Mouse (Mus musculus): ENCODE results near the gene Nat8f1. TPM values are rescaled to one million over a fixed set of nuclear protein-coding genes. Genes with fewer than 3 reads are reported as not detected.
"Not testable (repeated sequence)": the region's sequence is repeated elsewhere in the genome, so short reads cannot be mapped to it uniquely, and the experiment has no call there.

The Nat8f1 gene
- total RNA-seq (2014; rRNA removed): 15.8 and 62.8 TPM in 2 replicates
- 20.7 and 20.8 TPM in 2 replicates for polyA plus RNA-seq (2015; fragmentation: Nextera tagmentation; extraction: Ambion mirVana)

DNA sequence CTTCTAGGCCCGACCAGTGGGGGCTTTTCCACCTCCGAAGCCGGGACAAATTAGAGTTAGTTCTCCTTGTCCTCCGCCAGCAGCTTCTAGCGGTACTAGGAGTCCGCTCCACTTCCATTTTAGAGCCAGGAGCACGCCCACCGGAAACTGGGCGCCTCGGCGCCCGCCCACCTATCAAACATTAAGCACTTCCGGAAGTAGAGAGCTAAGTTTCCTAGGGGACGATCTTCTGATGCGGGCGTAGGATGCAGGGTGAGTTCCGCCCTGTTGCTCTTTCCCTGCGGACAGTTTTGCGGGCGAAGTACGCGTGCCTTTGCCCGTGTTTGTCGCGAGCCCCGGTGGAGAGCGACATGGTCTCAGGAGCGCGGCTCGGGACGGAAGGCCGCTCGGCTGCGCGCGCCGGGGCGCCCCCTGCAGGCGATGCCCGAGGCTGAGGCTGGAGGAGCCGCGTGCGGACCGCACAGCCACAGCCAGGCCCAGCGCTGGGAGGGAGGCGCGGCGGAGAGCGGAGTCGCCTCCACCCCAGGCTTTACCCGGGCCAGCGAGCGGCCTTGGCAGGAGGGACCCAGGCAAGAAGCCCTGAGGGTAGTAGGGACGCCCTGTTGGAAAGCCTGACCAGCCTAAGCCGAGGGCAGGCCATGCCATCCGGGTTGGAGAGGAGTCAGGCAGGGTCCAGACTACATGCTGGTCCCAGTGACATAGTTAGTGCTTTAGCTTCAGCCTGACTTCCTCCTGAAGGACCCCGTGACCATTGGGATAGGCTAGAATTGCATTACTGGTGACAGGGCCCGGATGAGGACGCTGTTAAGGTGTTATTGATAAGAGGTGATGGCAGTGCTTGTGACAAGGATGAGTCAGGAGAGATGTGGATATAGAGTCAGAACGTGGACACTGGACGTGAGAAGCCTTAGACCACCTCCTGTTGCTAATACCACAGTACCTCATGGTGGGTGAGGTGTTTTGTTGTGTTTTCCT, at the start of gene Nat8f1:
TSS of gene Nat8f1 (minus strand) at position 149 of the 975 bp plus-strand sequence.
- not testable (repeated sequence) for H3K36me3 ChIP-seq (ENCODE audit: insufficient read depth, low read length); H3K27me3 ChIP-seq (ENCODE audit: insufficient read depth, low read length); H3K9me3 ChIP-seq (ENCODE audit: low read length)
- Histone ChIP-seq H3K4me3 (ENCODE audit: low read length) (peak within 1 kb of the TSS; percentile 64), H3K4me2 (ENCODE audit: low read depth, low read length) (peak within 1 kb of the TSS; percentile 78), H3K9ac (replicated peaks; ENCODE audit: low read length) (peak within 1 kb of the TSS; percentile 68), H3K27ac (peak within 1 kb of the TSS; percentile 92), H3K4me1 (ENCODE audit: insufficient read depth, low read length) (peaks cover 14% of the 10 kb centered on the region)
- WGBS: under 1% methylated on average over 49 of the region's 61 CpGs
- TF ChIP-seq CTCF (IDR thresholded peaks at IDR 0.05; ENCODE audit: low read depth): peak; percentile 46
- ATAC-seq (peak; percentile 97), DNase-seq (ENCODE audit: low spot score) (peak; percentile 94)

DNA sequence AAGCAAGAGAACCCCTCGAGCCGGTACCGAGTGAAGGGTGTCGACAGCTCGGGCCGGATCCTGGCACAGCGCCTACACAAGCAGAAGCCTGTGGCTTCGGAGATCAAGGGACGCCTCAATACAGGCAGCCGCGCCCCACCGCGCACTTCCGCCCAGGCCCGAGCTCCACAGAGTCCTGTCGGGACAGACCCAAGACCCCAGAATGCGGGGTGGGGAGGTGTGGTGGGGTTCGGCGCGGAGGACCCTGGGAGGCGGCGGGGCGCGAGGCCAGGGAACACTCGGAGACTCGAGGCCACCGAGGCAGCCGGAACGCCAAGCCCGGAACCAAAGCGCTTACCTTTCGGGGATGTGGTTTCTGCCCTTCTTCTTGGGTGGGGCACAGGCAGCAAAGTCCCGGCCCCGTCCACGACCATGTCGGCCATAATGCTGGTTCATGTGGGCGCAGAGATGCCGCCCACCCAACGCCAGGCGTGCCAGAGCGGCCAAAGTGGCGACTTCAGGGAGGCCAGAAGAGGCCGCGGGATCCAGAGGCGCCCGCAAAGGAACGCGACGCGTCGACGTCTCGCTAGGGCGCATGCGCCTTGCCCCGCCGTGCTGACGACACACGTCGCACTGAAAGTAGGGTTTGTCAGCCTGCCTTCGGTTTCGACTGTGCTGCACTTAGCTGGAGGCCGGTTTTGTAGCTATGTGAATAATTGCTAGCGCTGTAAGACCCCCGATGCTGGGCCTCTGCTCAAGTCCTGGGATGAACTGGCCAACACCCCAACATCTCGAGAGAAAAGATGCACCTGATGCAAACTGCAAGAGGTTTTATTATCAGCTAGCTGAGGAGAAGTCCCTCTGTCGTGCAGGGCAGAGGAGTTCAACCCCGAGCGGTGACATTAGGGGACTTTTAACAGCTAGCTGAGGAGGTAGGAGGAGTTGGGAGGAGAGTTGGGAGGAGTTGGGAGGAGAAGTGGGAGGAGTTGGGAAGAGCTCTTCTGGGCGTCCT, 45.9 kb upstream of the Nat8f1 start, which contains the start of gene Dusp11:
TSS of gene Dusp11 (minus strand) at position 567 of the 991 bp plus-strand sequence.
- no peak; the same call in 1 of the 2 replicates for TF ChIP-seq CTCF (IDR thresholded peaks at IDR 0.05; ENCODE audit: low read depth)
- no peaks in the 10 kb centered on the region; the same call in 1 of the 2 replicates for H3K36me3 ChIP-seq (ENCODE audit: insufficient read depth, low read length)
- under 1% methylated on average over 65 of the region's 70 CpGs for WGBS
- peak within 1 kb of the TSS; percentile 77 for H3K9ac ChIP-seq (replicated peaks; ENCODE audit: low read length)
- peak within 1 kb of the TSS; percentile 52 for H3K4me3 ChIP-seq (ENCODE audit: low read length)
- DNase-seq (ENCODE audit: low spot score) (peak; percentile 97), ATAC-seq (peak; percentile 97)
- peak within 1 kb of the TSS; percentile 73 for H3K4me2 ChIP-seq (ENCODE audit: low read depth, low read length)
- no peaks in the 10 kb centered on the region for H3K9me3 ChIP-seq (ENCODE audit: low read length)
- H3K27ac ChIP-seq: peak within 1 kb of the TSS; percentile 94
- no peaks in the 10 kb centered on the region for H3K27me3 ChIP-seq (ENCODE audit: insufficient read depth, low read length)
- H3K4me1 ChIP-seq (ENCODE audit: insufficient read depth, low read length): no peaks in the 10 kb centered on the region

DNA sequence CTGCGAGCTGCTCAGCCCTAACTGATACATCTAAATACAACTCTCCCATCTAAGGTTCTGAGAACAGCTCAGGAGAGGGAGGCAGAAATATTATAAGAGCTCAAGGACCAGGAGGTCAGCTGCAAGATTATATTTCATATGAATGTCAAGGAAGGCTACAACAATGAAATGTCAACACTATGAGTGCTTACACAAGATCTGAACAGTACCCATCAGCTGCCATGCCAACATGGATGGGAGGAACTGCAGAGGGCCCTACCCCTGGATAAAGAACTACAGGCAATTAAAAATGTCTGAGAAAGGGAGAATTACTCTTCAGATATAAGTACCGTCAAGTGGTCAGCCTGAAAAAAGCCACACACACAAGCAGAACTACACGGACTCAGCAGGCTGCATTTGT, 42.1 kb upstream of the Nat8f1 start:
- peaks cover 30% of the 10 kb centered on the region for H3K36me3 ChIP-seq (ENCODE audit: insufficient read depth, low read length)
- ATAC-seq (no peak), DNase-seq (ENCODE audit: low spot score) (no peak)
- no peak overlapping the region for H3K4me2 ChIP-seq (ENCODE audit: low read depth, low read length)
- H3K9me3 ChIP-seq (ENCODE audit: low read length): no peaks in the 10 kb centered on the region
- no peak for TF ChIP-seq CTCF (IDR thresholded peaks at IDR 0.05; ENCODE audit: low read depth)
- no peak overlapping the region for H3K9ac ChIP-seq (replicated peaks; ENCODE audit: low read length)
- no peaks in the 10 kb centered on the region for H3K27me3 ChIP-seq (ENCODE audit: insufficient read depth, low read length)
- H3K4me1 ChIP-seq (ENCODE audit: insufficient read depth, low read length): no peaks in the 10 kb centered on the region
- WGBS: 85% methylated on average over 3 of the region's 3 CpGs
- no peak overlapping the region for H3K4me3 ChIP-seq (ENCODE audit: low read length)
- H3K27ac ChIP-seq: no peak overlapping the region

DNA sequence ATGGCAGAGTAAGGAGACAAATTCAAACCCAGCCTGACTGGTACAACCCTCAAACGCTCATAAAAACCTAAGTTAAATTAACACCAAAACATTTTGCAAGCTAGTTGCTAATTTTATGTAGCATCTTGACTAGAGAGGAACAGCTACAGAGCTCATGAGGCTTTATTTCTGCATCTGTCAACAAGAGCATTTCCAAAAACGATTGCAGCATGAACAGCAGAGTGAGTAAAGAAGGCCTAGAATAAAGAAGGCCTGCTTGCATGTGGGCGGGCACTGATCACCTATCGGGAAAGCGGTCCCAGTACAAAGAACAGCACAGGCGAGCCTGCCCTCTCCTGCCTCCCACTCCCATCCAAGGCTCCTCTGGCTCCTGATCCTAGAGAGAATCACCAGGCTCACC, 33.1 kb upstream of the Nat8f1 start:
- no peak overlapping the region for H3K27ac ChIP-seq
- no peak for TF ChIP-seq CTCF (IDR thresholded peaks at IDR 0.05; ENCODE audit: low read depth)
- H3K4me3 ChIP-seq (ENCODE audit: low read length): no peak overlapping the region
- H3K9ac ChIP-seq (replicated peaks; ENCODE audit: low read length): no peak overlapping the region
- WGBS: 82% methylated on average over 6 of the region's 6 CpGs
- no peaks in the 10 kb centered on the region for H3K4me1 ChIP-seq (ENCODE audit: insufficient read depth, low read length)
- no peaks in the 10 kb centered on the region for H3K9me3 ChIP-seq (ENCODE audit: low read length)
- H3K27me3 ChIP-seq (ENCODE audit: insufficient read depth, low read length): no peaks in the 10 kb centered on the region
- no peak for ATAC-seq
- no peak for DNase-seq (ENCODE audit: low spot score)
- peaks cover 76% of the 10 kb centered on the region for H3K36me3 ChIP-seq (ENCODE audit: insufficient read depth, low read length)
- no peak overlapping the region for H3K4me2 ChIP-seq (ENCODE audit: low read depth, low read length)

DNA sequence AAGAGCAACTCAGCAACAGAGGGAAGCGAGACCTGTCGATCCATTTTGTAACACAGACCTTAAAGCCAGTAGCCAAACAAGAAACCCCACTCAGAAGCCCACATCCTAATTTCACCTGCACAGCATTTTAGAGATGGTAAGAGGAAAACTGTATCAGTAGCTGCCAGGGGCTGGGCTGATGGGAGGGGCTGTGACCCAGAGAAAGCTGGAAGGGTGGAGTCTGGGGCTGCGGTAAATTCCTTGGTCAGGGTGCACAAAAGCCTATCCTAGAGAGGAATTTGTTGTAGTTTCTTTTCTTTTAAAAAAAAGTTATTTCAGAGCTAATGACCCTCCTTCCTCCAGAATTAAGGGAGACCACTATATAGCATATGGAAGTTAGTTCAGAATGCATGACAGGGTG, 27.0 kb upstream of the Nat8f1 start:
- H3K9me3 ChIP-seq (ENCODE audit: low read length): no peaks in the 10 kb centered on the region
- no peak for DNase-seq (ENCODE audit: low spot score)
- H3K27ac ChIP-seq: no peak overlapping the region
- H3K4me2 ChIP-seq (ENCODE audit: low read depth, low read length): no peak overlapping the region
- ATAC-seq: no peak
- no peak for TF ChIP-seq CTCF (IDR thresholded peaks at IDR 0.05; ENCODE audit: low read depth)
- WGBS: 96% methylated on average over 3 of the region's 3 CpGs
- H3K9ac ChIP-seq (replicated peaks; ENCODE audit: low read length): no peak overlapping the region
- no peaks in the 10 kb centered on the region for H3K4me1 ChIP-seq (ENCODE audit: insufficient read depth, low read length)
- no peak overlapping the region for H3K4me3 ChIP-seq (ENCODE audit: low read length)
- no peaks in the 10 kb centered on the region for H3K27me3 ChIP-seq (ENCODE audit: insufficient read depth, low read length)
- peaks cover 40% of the 10 kb centered on the region for H3K36me3 ChIP-seq (ENCODE audit: insufficient read depth, low read length)

DNA sequence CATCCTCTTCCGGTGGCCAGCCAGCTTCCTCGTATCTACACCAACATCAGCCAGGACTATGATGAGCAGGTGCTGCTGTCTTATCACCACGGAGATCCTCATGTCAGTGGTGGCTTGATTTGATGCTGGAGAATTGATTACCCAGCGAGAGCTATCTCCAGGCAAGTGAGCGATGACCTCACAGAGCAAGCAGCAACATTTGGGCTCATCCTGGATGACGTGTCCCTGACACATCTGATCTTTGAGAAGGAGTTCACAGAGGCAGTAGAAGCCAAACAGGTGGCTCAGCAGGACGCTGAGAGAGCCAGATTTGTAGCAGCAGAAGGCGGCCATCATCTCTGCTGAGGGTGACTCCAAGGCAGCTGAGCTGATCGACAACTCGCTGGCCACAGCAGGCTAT, 23.2 kb upstream of the Nat8f1 start:
- WGBS: 77% methylated on average over 10 of the region's 10 CpGs
- peaks cover 8% of the 10 kb centered on the region; the same call in 1 of the 2 replicates for H3K36me3 ChIP-seq (ENCODE audit: insufficient read depth, low read length)
- no peaks in the 10 kb centered on the region for H3K27me3 ChIP-seq (ENCODE audit: insufficient read depth, low read length)
- TF ChIP-seq CTCF (IDR thresholded peaks at IDR 0.05; ENCODE audit: low read depth): no peak
- H3K9me3 ChIP-seq (ENCODE audit: low read length): no peaks in the 10 kb centered on the region
- no peak overlapping the region for H3K4me2 ChIP-seq (ENCODE audit: low read depth, low read length)
- H3K4me1 ChIP-seq (ENCODE audit: insufficient read depth, low read length): no peaks in the 10 kb centered on the region
- H3K4me3 ChIP-seq (ENCODE audit: low read length): no peak overlapping the region
- no peak overlapping the region for H3K9ac ChIP-seq (replicated peaks; ENCODE audit: low read length)
- DNase-seq (ENCODE audit: low spot score) (no peak), ATAC-seq (no peak)
- no peak overlapping the region for H3K27ac ChIP-seq
